Mouse (Mus musculus) liver, embryonic 14.5 days (tissue): ENCODE measurements around the gene Krtap12-1.

ENCODE experiments used
- CTCF ChIP-seq: IDR thresholded peaks from 2 replicates; pipeline ENCODE4 v1.5.1; 2016; ENCODE audit warnings: antibody characterized with exemption, low read depth, control low read depth
- EP300 ChIP-seq: IDR thresholded peaks from 2 replicates; pipeline ENCODE4 v1.6.1; 2016; ENCODE audit warnings: antibody characterized with exemption, low read depth

- TF ChIP-seq CTCF (no peak), EP300 (no peak)
Measured at GRCm38 (mm10) chr10:77706326-77706725, 14.1 kb upstream of the Krtap12-1 start, which contains the start of gene Gm10272.
